Mouse (Mus musculus) liver, embryonic 13.5 days (tissue): ENCODE measurements around the gene Mre11a. TPM values are rescaled to one million over a fixed set of nuclear protein-coding genes. Genes with fewer than 3 reads are reported as not detected.

ENCODE experiments used
- ATAC-seq: fragments of 200-750 bp; cut with Nextera tagmentation; 2 replicates; pipeline ENCODE4 v1.8.0; 2017; ENCODE audit warnings: low read depth, mild to moderate bottlenecking, moderate number of reproducible peaks, moderate library complexity
- DNase-seq: peaks from one replicate; pipeline ENCODE4 v3.0.0; 2022
- H3K27ac ChIP-seq: fragments of 300-500 bp; sonication (generic); 2 replicates; pipeline ENCODE4 v1.5.1; 2015; ENCODE audit warnings: moderate library complexity, mild to moderate bottlenecking, inconsistent platforms
- H3K27me3 ChIP-seq: fragments of 300-500 bp; sonication (generic); 2 replicates; pipeline ENCODE4 v1.6.1; 2015; ENCODE audit warnings: mild to moderate bottlenecking, inconsistent platforms
- H3K36me3 ChIP-seq: fragments of 300-500 bp; sonication (generic); 2 replicates; pipeline ENCODE4 v1.6.1; 2015; ENCODE audit warnings: mild to moderate bottlenecking, inconsistent platforms
- H3K4me1 ChIP-seq: fragments of 300-500 bp; sonication (generic); replicated peaks from 2 replicates; pipeline ENCODE4 v1.6.1; 2015; ENCODE audit warnings: inconsistent platforms
- H3K4me2 ChIP-seq: fragments of 300-500 bp; sonication (generic); 2 replicates; pipeline ENCODE4 v1.6.1; 2015; ENCODE audit warnings: inconsistent platforms, mild to moderate bottlenecking, moderate library complexity
- H3K4me3 ChIP-seq: fragments of 300-500 bp; sonication (generic); replicated peaks from 2 replicates; pipeline ENCODE4 v1.5.1; 2015; ENCODE audit warnings: mild to moderate bottlenecking, inconsistent platforms
- H3K9ac ChIP-seq: fragments of 300-500 bp; sonication (generic); 2 replicates; pipeline ENCODE4 v1.6.1; 2015; ENCODE audit warnings: mild to moderate bottlenecking, inconsistent platforms
- H3K9me3 ChIP-seq: fragments of 300-500 bp; sonication (generic); replicated peaks from 2 replicates; pipeline ENCODE4 v1.6.1; 2016; ENCODE audit warnings: inconsistent platforms
- WGBS: fragments of 180-500 bp; shearing (Covaris S2); methylation state at CpG from one replicate; pipeline ENCODE4 v1.1.7; 2015; ENCODE audit not compliant: insufficient replicate concordance; 5-methylcytosine and 5-hydroxymethylcytosine counted together
- polyA plus RNA-seq: library from polyadenylated mRNA; unstranded; fragments of >200 nt; fragmentation: Nextera tagmentation; extraction: Ambion mirVana; gene quantifications from 2 replicates; pipeline ENCODE4 v1.2.1, GENCODE M21; 2015

The Mre11a gene
- polyA plus RNA-seq, 1 experiment from 2014 or later = 22.6 TPM

DNA sequence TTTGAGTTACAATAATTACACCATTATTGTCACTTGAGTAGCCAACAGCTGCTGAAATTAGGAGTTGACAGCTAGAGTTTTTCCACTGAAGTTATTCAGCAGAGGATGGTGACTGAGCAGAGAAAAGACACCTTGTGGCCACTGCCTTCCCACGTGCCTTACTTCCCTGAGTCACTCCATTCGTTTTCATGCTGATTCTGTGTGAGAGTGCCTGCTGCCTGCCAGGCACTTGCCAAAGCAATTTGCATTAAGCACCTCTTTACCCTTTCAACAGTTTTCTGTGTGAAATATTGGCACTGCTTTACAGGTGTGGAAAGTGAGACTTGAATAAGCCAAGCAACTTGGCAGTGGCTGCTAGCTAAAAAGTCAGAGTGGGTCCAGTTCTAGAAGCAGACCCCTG is 43.4 kb downstream of the Mre11a start:
- Histone ChIP-seq H3K36me3 (peaks cover 85% of the 10 kb centered on the region), H3K9ac (no peak overlapping the region), H3K4me2 (no peak overlapping the region), H3K9me3 (no peaks in the 10 kb centered on the region), H3K27me3 (no peaks in the 10 kb centered on the region), H3K4me1 (no peaks in the 10 kb centered on the region), H3K4me3 (no peak overlapping the region), H3K27ac (no peak overlapping the region)
- no peak for DNase-seq
- WGBS = 72% methylated on average over 2 of the region's 2 CpGs
- ATAC-seq = no peak

DNA sequence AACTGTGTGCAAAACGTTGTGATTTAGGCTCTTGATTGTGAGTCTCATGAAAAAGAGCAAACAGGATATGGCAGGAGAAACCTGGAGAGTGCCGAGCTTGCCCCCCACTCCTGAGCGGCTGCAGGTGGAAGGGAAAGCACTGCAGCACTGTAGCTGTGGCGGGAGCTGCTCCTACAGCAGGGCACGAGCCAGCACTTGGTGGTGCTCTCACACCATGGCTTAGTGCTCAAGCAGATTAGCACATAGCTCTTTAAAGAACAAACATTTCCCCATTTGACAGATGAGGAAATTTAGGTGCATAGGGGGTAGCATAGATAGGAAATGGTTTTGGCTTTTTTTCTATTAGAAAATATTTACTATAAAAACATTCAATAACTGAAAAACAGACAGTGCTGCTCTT is 47.6 kb downstream of the Mre11a start:
- H3K9me3 ChIP-seq = no peaks in the 10 kb centered on the region
- no peak overlapping the region for H3K9ac ChIP-seq
- H3K36me3 ChIP-seq = peaks cover 87% of the 10 kb centered on the region
- no peaks in the 10 kb centered on the region for H3K27me3 ChIP-seq
- H3K4me2 ChIP-seq = no peak overlapping the region
- H3K27ac ChIP-seq = no peak overlapping the region
- no peak overlapping the region for H3K4me3 ChIP-seq
- DNase-seq = no peak
- 73% methylated on average over 5 of the region's 5 CpGs for WGBS
- ATAC-seq = no peak
- H3K4me1 ChIP-seq = no peaks in the 10 kb centered on the region

DNA sequence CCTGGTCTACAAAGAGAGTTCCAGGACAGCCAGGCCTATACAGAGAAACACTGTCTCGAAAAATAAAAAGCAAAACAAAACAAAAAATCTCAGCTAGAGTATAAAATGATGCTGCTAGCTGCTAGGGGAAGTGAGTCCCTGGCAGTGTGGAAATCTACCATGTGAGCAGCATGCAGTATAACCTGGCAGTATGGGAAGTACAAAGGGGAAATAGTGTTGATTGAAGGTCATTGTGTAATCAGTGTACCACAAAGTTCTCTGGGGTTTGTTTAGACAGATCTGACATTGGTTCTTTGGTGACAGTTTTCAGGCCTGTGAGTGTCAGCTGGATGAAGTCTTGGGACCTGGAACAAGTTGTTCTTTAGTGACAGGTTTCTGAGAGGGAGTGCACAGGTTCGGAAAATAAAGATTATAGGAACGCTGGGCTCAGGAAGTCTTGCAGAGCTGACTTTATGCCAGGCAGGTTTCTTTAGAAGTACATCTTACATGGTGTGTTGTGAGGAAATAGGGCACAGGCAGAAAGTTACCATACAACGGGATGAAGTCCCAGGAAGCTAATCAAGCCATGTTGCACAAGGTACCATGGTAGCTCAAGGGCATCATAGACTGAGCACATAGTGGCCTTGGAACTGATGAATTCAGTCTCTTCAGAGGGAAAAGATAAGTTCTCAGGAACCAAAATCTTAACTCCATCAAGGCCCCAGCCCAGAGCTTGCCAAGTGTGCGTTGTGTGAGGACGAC is 51.1 kb downstream of the Mre11a start:
- no peaks in the 10 kb centered on the region for H3K27me3 ChIP-seq
- DNase-seq (no peak), ATAC-seq (peak; percentile 34; the same call in 1 of the 2 replicates)
- H3K36me3 ChIP-seq = peaks cover 63% of the 10 kb centered on the region
- 78% methylated on average over 6 of the region's 6 CpGs for WGBS
- no peak overlapping the region for H3K27ac ChIP-seq
- no peaks in the 10 kb centered on the region for H3K9me3 ChIP-seq
- no peak overlapping the region for H3K4me3 ChIP-seq
- no peaks in the 10 kb centered on the region for H3K4me1 ChIP-seq
- H3K4me2 ChIP-seq = no peak overlapping the region
- no peak overlapping the region for H3K9ac ChIP-seq

DNA sequence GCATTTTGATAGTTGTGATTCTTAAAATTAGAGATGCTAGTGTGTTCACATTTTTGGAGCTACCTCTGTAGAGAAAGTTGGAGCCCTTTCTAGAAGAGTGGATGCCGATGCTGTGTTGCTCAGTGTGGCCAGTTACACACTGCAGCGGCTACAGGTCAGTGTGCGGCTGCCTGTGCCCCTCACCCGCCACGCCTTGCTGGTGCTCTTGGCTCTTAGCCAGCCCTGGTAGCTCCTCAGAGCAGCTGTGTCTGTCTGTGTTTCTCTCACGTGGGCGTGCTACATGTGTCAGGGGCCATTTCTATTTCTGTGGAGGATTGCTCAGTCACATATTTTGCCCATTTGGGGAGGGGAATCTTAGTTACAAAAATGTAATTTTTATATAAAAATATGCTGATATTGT is 55.1 kb downstream of the Mre11a start:
- no peak for DNase-seq

DNA sequence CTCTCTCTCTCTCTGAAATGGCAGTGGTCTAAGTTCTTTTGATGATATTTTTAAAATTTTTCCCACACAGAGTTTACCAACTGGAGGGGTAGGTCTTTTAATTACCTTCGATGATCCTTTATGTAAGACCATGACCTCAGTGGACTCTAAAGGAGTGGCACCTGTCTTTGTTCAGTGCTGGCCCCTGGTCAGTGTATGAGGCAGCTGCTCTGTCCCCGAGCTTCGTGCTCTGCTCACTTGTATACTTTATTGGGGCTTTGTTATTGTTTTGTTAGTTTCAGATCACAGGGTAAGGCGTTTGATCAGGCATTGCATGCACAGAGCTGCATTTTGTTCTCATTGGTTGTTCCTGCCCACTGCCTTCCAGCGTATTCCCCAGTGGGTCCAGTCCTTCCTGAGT is 55.5 kb downstream of the Mre11a start:
- no peak overlapping the region for H3K9ac ChIP-seq
- H3K4me2 ChIP-seq = no peak overlapping the region
- DNase-seq (no peak), ATAC-seq (no peak)
- WGBS = 83% methylated on average over 5 of the region's 5 CpGs
- no peak overlapping the region for H3K4me3 ChIP-seq
- no peak overlapping the region for H3K27ac ChIP-seq
- no peaks in the 10 kb centered on the region for H3K4me1 ChIP-seq
- no peaks in the 10 kb centered on the region for H3K27me3 ChIP-seq
- no peaks in the 10 kb centered on the region for H3K9me3 ChIP-seq
- peaks cover 21% of the 10 kb centered on the region for H3K36me3 ChIP-seq

More for the DNA sequence above, 55.1 kb downstream of the Mre11a start:
- WGBS = 72% methylated on average over 7 of the region's 7 CpGs
- H3K4me3 ChIP-seq = no peak overlapping the region
- no peaks in the 10 kb centered on the region for H3K27me3 ChIP-seq
- no peaks in the 10 kb centered on the region for H3K9me3 ChIP-seq
- H3K4me1 ChIP-seq = no peaks in the 10 kb centered on the region
- no peak overlapping the region for H3K9ac ChIP-seq
- peaks cover 26% of the 10 kb centered on the region for H3K36me3 ChIP-seq
- no peak overlapping the region for H3K27ac ChIP-seq
- no peak overlapping the region for H3K4me2 ChIP-seq
- ATAC-seq = no peak

DNA sequence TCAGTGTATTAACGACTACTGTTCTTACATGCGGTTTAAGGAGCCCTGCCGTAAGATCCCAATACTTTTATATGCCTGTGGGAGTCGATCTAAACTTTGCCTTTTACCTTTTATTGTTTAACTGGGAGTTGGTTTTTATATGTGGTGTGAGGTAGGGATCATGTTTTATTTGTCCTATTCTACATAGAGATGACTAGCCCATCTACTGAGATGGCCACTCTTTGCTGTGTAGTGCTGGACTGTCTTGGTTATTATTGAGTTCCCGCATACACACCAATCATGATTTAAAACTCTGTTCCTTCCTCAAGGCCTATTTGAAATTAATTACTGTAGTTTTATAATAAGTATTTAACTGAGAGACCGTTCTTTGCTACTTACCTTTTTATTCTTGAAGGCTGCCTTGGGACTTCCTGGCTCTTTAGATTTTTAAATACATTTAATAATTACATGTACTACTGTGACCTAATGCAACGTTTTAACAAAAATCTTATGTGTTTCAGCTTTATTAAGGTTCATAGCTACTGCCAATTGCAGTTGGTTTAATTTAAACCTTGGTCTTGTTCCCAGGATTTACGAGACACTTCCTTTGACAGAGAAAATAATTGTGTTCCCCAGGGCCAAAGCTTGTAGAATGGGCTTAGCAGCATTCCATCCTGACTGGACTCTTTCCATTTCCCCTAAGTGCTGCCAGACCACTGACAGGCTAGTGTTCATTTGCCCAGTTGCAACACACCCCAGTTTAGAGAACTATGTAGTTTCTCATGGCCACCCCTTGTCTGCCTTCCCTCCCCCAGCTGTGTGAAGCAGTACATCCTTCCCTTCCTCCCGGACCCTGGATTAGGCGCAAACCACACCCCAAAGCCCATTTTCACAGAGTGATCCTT is 57.7 kb downstream of the Mre11a start:
- Histone ChIP-seq H3K4me1 (no peaks in the 10 kb centered on the region), H3K4me3 (no peak overlapping the region), H3K9ac (no peak overlapping the region), H3K36me3 (0 out of 2 replicates have a peak, but pooled peaks cover 4% of the 10 kb centered on the region), H3K9me3 (no peaks in the 10 kb centered on the region), H3K27ac (no peak overlapping the region), H3K4me2 (no peak overlapping the region), H3K27me3 (no peaks in the 10 kb centered on the region)
- 76% methylated on average over 10 of the region's 10 CpGs for WGBS
- ATAC-seq (no peak), DNase-seq (no peak)

DNA sequence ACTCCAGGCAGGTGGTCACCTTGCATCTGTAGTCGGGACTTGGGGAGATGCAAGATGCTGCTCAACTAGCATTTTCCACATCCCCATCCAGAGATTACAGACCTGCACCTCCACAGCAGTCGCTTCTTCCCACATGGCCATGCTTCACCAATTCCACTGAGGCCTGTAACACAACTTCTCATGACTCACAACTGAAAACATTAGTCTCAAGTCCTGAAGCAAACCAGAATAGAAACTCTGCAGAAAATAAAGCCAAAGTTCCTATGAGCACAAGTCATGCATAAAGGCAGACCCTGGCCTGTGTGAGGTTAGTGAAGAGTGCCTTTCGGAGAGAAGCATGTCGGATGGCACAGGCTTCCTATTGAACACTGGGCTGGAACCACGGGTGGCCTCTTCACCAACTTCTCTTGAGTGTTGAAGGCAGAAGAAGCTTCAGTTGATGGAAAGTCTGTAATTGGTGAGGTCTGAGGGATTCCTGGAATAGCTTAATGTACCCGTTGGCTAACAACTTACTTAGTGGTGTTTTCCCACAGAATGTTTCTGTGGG is 58.9 kb downstream of the Mre11a start:
- H3K27me3 ChIP-seq = no peaks in the 10 kb centered on the region
- no peaks in the 10 kb centered on the region for H3K4me1 ChIP-seq
- H3K9me3 ChIP-seq = no peaks in the 10 kb centered on the region
- H3K36me3 ChIP-seq = no peaks in the 10 kb centered on the region
- DNase-seq (no peak), ATAC-seq (no peak)
- 77% methylated on average over 6 of the region's 6 CpGs for WGBS
- H3K4me3 ChIP-seq = no peak overlapping the region
- H3K9ac ChIP-seq = no peak overlapping the region
- no peak overlapping the region for H3K27ac ChIP-seq
- H3K4me2 ChIP-seq = no peak overlapping the region

DNA sequence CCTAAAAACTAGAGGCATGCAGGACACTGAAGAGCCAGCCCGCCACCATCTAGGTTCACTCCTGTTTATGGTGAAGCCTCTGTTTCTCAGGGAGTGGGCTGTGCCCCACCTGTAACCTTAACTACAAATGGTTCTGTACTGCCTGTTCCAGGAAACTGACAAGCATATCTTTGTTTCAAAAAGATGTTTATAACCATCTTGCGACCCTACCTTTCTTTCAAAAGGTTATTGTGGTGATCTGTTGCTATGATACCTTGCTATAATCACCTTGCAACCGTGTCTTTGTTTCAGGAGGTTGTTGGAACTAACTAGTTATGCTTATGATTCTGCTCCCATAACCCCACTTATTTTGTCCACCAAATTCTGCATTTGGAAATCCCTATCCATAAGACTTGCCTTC is 59.4 kb downstream of the Mre11a start:
- no peaks in the 10 kb centered on the region for H3K4me1 ChIP-seq
- ATAC-seq (no peak), DNase-seq (no peak)
- H3K27me3 ChIP-seq = no peaks in the 10 kb centered on the region
- no peak overlapping the region for H3K4me3 ChIP-seq
- 76% methylated on average over 3 of the region's 3 CpGs for WGBS
- no peaks in the 10 kb centered on the region for H3K9me3 ChIP-seq
- no peak overlapping the region for H3K4me2 ChIP-seq
- H3K36me3 ChIP-seq = no peaks in the 10 kb centered on the region
- H3K9ac ChIP-seq = no peak overlapping the region
- no peak overlapping the region for H3K27ac ChIP-seq

DNA sequence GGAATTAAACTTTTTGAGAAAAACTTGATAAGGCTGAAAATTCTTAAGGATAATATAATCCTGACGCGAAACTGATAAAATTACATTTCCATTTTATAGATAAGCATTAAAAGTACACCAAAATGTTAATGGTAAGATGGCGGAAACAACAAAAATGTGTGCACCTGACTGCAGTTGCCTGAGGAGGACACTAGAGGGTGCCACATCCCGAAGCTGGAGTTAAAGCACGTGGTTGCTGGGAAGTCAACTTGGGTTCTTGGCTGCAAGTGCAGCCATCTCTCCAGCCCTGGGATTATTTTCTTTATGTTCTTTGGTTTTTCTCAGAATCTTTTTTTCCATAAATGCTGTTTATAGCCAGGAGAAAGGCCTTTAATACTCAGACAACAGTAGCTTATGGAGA is 62.0 kb downstream of the Mre11a start:
- Histone ChIP-seq H3K9ac (no peak overlapping the region), H3K4me1 (no peaks in the 10 kb centered on the region), H3K4me3 (no peak overlapping the region), H3K36me3 (no peaks in the 10 kb centered on the region), H3K27ac (no peak overlapping the region), H3K27me3 (no peaks in the 10 kb centered on the region), H3K9me3 (no peaks in the 10 kb centered on the region), H3K4me2 (no peak overlapping the region)
- 32% methylated on average over 5 of the region's 5 CpGs for WGBS
- DNase-seq (no peak), ATAC-seq (no peak)

DNA sequence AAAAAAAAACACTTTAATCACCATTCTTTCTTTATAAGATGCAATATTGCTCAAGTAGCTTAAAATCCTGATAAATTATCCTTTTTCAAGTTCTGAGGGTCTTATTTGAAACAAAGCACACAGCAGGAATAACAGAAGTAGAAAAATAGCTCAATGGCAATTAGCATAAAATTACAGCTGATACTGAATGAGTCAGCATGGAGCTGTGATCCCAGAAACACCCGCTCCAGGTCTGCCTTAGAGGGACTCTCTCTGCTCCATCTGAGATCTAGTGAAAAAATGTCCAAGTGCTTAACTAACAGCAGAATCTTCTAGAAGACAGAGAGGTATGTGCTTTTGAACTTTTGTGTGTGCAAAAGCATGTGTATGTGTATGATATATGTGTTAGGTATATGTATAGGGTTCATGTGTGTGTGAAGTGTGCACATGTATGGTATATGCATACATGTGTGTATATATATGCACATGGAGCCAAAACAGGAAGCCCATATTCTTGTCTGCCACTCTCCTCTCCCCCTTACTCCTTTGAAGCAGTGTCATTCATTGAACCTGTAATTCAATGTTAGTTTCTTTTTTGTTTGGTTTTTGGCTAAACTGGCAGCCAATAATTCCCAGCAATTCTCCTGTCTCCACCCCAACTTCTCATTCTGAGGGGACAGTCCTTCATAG is 63.9 kb downstream of the Mre11a start:
- ATAC-seq (no peak), DNase-seq (no peak)
- Histone ChIP-seq H3K36me3 (no peaks in the 10 kb centered on the region), H3K4me1 (no peaks in the 10 kb centered on the region), H3K4me2 (no peak overlapping the region), H3K27me3 (no peaks in the 10 kb centered on the region), H3K9me3 (no peaks in the 10 kb centered on the region), H3K9ac (no peak overlapping the region), H3K4me3 (no peak overlapping the region), H3K27ac (no peak overlapping the region)
- 57% methylated on average over 1 of the region's 1 CpGs for WGBS

DNA sequence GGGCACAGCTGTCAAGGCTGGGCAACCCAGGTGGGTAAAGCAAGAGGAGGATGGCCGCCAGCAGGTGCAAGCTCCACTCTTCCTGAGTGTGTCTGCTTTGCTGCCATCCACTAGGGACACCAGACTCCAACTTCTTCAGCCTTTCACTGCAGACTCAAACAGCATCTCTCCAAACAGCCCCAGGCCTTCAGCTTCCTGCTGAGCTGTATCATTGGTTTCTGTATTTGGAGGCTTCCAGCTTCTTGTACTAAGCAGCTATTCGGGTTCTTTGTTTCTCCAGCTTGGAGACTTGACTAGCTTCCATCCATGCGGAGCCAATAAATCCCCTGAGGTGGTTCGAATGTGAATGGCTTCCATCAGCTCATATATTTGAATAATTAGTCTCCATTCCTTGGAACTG is 70.1 kb downstream of the Mre11a start:
- H3K4me2 ChIP-seq = no peak overlapping the region
- DNase-seq = no peak
- H3K36me3 ChIP-seq = no peaks in the 10 kb centered on the region
- no peak overlapping the region for H3K27ac ChIP-seq
- ATAC-seq = no peak
- WGBS = 63% methylated on average over 4 of the region's 4 CpGs
- H3K9me3 ChIP-seq = no peaks in the 10 kb centered on the region
- no peak overlapping the region for H3K9ac ChIP-seq
- peaks cover 25% of the 10 kb centered on the region for H3K27me3 ChIP-seq
- no peaks in the 10 kb centered on the region for H3K4me1 ChIP-seq
- no peak overlapping the region for H3K4me3 ChIP-seq
